Mouse (Mus musculus) midbrain, embryonic 10.5 days (tissue): ENCODE measurements around the gene Parp8. TPM values are rescaled to one million over a fixed set of nuclear protein-coding genes. Genes with fewer than 3 reads are reported as not detected.

Experiments used
- DNase-seq: peaks from one replicate; pipeline ENCODE4 v3.0.0-alpha.2; 2017; ENCODE audit warnings: low spot score
- H3K27ac ChIP-seq: fragments of 300-500 bp; sonication (generic); replicated peaks from 2 replicates; pipeline ENCODE4 v1.5.1; 2016; ENCODE audit warnings: mild to moderate bottlenecking
- H3K27me3 ChIP-seq: fragments of 300-500 bp; sonication (generic); 2 replicates; pipeline ENCODE4 v1.6.1; 2016; ENCODE audit warnings: low read depth, mild to moderate bottlenecking; ENCODE audit not compliant: poor library complexity, severe bottlenecking
- H3K36me3 ChIP-seq: fragments of 300-500 bp; sonication (generic); 2 replicates; pipeline ENCODE4 v1.6.1; 2016; ENCODE audit warnings: mild to moderate bottlenecking, moderate library complexity
- H3K4me1 ChIP-seq: fragments of 300-500 bp; sonication (generic); 2 replicates; pipeline ENCODE4 v1.6.1; 2016
- H3K4me3 ChIP-seq: fragments of 300-500 bp; sonication (generic); 2 replicates; pipeline ENCODE4 v1.5.1; 2016; ENCODE audit warnings: mild to moderate bottlenecking, moderate library complexity
- H3K9me3 ChIP-seq: fragments of 300-500 bp; sonication (generic); replicated peaks from 2 replicates; pipeline ENCODE4 v1.6.1; 2016; ENCODE audit warnings: mild to moderate bottlenecking
- WGBS: fragments of 180-500 bp; shearing (Covaris S2); methylation state at CpG from one replicate; pipeline ENCODE4 v1.1.7; 2016; 5-methylcytosine and 5-hydroxymethylcytosine counted together
- polyA plus RNA-seq: library from polyadenylated mRNA; unstranded; fragments of >200 nt; fragmentation: Nextera tagmentation; extraction: Ambion mirVana; gene quantifications from 2 replicates; pipeline ENCODE4 v1.2.1, GENCODE M21; 2016

The Parp8 gene
- polyA plus RNA-seq, 1 experiment from 2014 or later, result 9.4 TPM

DNA sequence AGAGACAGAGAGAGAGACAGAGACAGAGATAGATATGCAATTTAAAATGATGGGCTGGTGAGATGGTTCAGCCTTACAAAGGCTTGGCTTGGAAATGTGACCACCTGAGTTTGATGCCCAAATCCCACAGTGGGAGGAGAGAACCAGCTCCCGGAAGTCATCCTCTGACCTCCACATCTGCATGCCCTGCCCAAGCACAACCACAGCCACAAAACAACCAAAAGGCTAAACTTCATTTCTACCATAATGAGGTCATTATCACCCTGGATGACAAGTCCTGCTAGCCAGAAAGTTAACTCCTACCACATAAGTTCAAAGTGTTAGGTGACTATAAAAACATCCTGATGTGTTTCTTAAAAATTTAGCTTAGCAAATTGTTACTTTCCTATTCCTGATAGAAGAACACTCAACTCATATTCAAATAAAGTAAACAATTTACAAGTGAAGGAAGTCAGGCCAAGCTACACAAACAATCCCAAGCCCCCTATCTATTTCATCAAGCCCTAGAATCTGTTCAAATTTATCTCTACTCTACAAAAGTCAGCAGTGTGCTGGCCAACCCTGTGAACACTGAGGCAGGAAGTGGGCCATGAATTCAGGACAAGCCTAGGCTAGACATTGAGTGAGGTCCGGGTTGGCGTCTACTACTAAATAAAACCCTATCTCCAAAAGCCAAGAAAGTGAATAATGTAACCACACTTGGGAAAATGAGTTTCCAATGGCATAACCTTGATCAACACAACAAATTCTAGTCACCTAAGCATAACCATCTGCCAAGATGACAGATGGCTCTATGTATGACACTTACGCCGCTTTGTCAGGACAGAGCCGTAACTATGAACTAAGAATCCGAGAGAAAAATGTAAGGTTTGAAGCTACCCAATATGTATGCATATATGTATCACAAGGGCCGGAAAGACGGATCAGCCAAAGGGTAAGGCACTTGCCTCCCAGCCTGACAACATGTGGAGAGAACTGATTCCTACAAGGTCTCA lies 17.0 kb downstream of the Parp8 start:
- no peaks in the 10 kb centered on the region for H3K27me3 ChIP-seq
- H3K27ac ChIP-seq, result no peak overlapping the region
- no peak for DNase-seq
- H3K4me1 ChIP-seq, result peaks cover 3% of the 10 kb centered on the region; the same call in 1 of the 2 replicates
- peaks cover 3% of the 10 kb centered on the region; the same call in 1 of the 2 replicates for H3K9me3 ChIP-seq
- H3K4me3 ChIP-seq, result no peak overlapping the region
- peaks cover 3% of the 10 kb centered on the region for H3K36me3 ChIP-seq
- 94% methylated on average over 9 of the region's 9 CpGs for WGBS

DNA sequence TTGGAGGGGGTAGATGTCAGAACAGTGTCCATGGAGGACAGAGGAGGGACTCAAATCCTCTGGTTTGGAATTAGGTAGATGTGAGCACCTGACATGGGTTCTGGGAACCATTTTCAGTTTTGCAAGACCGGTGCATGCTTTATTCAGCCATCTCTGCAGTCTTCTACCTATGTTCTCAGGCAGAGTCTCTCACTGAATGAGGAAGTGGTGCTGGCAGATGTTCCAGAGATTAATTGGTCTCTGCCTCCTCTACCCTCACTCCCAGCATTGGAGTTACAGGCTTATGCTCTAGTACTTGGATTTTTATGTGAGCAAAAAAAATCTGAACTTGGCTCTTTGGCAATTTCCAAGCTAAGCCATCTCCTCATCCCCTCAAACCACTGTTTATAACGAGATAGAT lies 17.8 kb downstream of the Parp8 start:
- Histone ChIP-seq H3K4me1 (peaks cover 7% of the 10 kb centered on the region; the same call in 1 of the 2 replicates), H3K36me3 (peaks cover 2% of the 10 kb centered on the region), H3K4me3 (no peak overlapping the region), H3K27ac (no peak overlapping the region), H3K27me3 (no peaks in the 10 kb centered on the region), H3K9me3 (peaks cover 1% of the 10 kb centered on the region; the same call in 1 of the 2 replicates)
- WGBS, result 95% methylated on average over 2 of the region's 2 CpGs
- DNase-seq, result no peak

DNA sequence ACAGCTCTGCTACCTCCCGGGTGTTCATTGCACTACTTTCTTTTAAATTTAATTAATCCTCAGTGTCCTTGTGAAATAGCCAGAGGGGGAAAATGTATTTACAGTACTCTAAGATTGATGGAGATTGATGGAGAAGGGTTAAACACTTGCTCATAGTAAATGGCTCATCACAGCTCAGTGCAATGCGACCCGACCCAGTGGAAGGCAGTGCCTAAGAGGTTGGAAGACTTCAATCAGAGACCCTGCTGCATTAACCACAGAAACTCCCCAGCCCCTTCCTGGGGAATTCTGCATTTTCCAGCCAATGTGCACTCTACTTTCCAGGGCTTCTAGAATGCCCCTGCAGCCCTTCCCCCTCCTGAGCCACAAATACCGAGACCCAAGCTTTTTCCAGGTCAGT lies 18.7 kb downstream of the Parp8 start:
- 91% methylated on average over 4 of the region's 4 CpGs for WGBS
- Histone ChIP-seq H3K27ac (no peak overlapping the region), H3K9me3 (no peaks in the 10 kb centered on the region), H3K4me3 (no peak overlapping the region), H3K36me3 (no peaks in the 10 kb centered on the region), H3K4me1 (peaks cover 7% of the 10 kb centered on the region; the same call in 1 of the 2 replicates), H3K27me3 (no peaks in the 10 kb centered on the region)
- DNase-seq, result no peak

DNA sequence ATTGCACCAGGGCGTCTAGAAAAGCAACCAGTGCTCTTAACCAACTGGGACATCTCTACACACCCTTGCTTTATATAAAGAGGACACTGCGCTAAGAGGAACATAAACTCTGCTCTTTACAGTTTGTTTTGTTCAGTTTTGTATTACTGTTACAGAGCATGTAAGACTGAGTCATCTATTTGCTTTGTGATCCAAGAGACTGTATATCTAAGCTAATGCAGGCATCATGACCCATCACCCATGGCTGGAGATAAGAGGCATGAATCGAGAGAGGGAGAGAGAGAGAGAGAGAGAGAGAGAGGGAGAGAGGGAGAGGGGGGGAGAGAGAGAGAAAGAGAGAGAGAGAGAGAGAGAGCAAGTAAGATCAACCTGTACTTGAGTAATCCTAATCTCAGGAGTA lies 24.8 kb downstream of the Parp8 start:
- Histone ChIP-seq H3K27me3 (no peaks in the 10 kb centered on the region), H3K9me3 (no peaks in the 10 kb centered on the region), H3K27ac (no peak overlapping the region), H3K4me1 (peaks cover 7% of the 10 kb centered on the region; the same call in 1 of the 2 replicates), H3K36me3 (0 out of 2 replicates have a peak, but pooled peaks cover 3% of the 10 kb centered on the region), H3K4me3 (no peak overlapping the region)
- 91% methylated on average over 3 of the region's 3 CpGs for WGBS
- DNase-seq, result no peak

DNA sequence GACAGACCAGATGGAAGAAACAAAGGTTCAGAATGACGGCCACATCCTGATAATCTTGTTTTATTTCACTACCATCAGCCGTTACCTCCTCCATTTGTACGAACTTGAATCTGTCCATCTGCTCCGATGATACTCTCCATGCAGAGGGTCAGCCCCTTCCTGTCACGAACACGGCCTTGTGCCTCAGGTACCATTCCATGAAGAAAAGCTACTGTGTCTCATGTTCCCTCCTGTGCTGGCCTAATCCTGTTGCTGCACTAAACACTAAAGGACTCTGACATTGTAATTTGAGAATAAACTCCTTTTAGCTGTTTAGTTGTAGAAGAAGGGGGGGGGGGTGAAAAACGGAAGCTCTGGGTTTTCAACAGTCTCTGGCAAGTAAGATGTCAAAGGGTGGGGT lies 33.8 kb downstream of the Parp8 start:
- H3K36me3 ChIP-seq, result no peaks in the 10 kb centered on the region
- H3K27me3 ChIP-seq, result no peaks in the 10 kb centered on the region
- no peak overlapping the region for H3K27ac ChIP-seq
- H3K4me1 ChIP-seq, result 0 out of 2 replicates have a peak, but pooled peaks cover 5% of the 10 kb centered on the region
- no peaks in the 10 kb centered on the region for H3K9me3 ChIP-seq
- no peak for DNase-seq
- 88% methylated on average over 7 of the region's 7 CpGs for WGBS
- H3K4me3 ChIP-seq, result no peak overlapping the region

DNA sequence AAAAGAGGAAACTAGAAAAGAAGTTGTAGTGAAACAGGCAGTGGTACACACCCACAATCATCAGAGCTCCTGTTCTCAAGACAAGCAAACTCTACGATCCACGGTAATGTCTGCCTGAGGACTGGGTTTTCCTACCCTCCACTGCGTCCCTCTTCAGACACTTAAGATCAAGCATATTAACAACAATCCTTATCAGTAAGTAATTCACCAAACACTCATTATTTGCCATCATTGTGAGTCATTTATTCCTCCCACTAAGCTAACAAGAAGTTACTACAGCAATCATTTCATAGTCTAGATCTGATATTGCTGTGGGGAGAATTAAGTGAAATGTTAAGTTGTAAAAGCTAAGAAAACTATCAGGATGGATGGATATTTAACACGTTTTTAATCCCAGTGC lies 35.0 kb downstream of the Parp8 start:
- Histone ChIP-seq H3K27ac (no peak overlapping the region), H3K4me1 (0 out of 2 replicates have a peak, but pooled peaks cover 5% of the 10 kb centered on the region), H3K4me3 (no peak overlapping the region), H3K36me3 (no peaks in the 10 kb centered on the region), H3K27me3 (no peaks in the 10 kb centered on the region), H3K9me3 (no peaks in the 10 kb centered on the region)
- DNase-seq, result no peak
- 84% methylated on average over 4 of the region's 4 CpGs for WGBS

DNA sequence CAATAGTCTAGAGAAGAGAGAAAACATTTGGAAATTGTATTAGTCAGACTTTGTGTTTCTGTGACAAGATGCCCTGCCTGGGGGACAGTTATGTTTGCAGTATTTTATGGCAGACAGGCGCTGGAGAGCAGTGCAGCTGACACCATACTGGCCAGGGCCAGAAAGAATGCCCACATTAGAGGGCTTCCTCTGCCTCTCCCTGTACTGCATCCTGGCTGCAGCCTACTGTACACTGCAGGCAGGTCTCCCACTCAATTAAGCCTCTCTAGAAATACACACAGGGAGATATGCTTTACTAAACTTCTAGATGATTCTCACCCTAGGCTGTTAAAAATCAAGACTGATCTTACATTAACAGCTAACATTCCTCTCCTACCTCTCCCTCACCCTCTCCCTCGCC lies 36.6 kb downstream of the Parp8 start:
- no peak overlapping the region for H3K27ac ChIP-seq
- 79% methylated on average over 2 of the region's 2 CpGs for WGBS
- H3K4me1 ChIP-seq, result 0 out of 2 replicates have a peak, but pooled peaks cover 5% of the 10 kb centered on the region
- no peaks in the 10 kb centered on the region for H3K27me3 ChIP-seq
- H3K9me3 ChIP-seq, result no peaks in the 10 kb centered on the region
- no peaks in the 10 kb centered on the region for H3K36me3 ChIP-seq
- no peak overlapping the region for H3K4me3 ChIP-seq
- DNase-seq, result no peak

DNA sequence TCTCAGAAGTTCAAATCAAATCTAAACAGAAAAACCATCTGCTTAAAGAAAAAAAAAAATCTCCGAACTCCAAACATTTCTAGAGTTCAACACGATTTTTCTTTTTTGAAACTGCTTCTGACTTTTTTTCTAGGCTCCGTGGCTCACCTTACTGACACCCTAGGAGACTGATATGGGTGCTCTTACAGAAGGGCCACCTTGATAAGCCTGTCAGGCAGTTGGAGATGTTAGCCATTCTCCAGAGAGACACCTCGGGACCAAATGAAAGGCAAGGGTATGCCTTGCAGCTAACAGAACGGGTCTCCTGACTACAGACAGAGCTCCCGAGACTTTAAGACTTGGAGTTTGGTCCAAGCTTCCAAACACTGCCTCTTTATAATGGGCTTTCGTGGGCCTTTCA lies 37.1 kb downstream of the Parp8 start:
- no peak for DNase-seq
- Histone ChIP-seq H3K36me3 (no peaks in the 10 kb centered on the region), H3K9me3 (no peaks in the 10 kb centered on the region), H3K27ac (no peak overlapping the region), H3K4me3 (no peak overlapping the region), H3K27me3 (no peaks in the 10 kb centered on the region), H3K4me1 (0 out of 2 replicates have a peak, but pooled peaks cover 5% of the 10 kb centered on the region)
- WGBS, result 85% methylated on average over 7 of the region's 7 CpGs

DNA sequence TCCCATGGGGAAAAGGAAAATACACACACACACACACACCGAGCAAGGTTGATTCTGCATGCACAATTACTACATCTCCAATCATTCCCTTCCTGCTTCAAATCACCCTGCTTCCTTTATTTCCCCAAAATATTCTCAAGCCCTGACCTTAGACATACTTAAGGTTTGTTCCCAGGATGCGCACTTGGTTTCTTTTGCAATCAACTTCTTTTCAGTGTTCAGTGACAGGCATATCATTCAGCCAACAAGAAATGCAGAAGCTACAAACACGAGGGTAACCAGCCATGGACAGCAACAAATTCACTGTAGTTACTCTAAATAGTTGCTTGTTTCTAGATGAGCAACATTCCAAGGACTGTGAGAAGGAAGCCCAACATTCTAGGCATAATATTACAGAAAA lies 38.1 kb downstream of the Parp8 start:
- no peak for DNase-seq
- Histone ChIP-seq H3K27me3 (no peaks in the 10 kb centered on the region), H3K27ac (no peak overlapping the region), H3K4me1 (0 out of 2 replicates have a peak, but pooled peaks cover 5% of the 10 kb centered on the region), H3K36me3 (no peaks in the 10 kb centered on the region), H3K4me3 (no peak overlapping the region), H3K9me3 (no peaks in the 10 kb centered on the region)
- WGBS, result 85% methylated on average over 3 of the region's 3 CpGs

DNA sequence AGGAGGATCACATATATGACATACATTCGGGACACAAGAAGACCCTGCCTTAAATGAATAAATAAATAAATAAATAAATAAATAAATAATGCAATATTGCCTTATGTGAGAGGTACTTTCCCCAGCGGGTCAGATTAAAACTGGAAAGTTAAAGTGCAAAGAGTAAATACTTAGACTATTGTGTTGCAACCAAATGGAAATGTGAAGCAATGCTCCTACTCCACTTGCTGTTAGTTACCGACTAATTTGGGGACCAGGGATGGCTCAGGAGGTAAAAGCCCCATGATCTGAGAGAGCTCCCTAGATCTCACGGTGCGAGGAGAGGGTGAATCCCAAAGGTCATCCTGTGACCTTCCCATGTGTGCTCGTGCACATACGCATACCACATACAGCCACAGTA lies 38.7 kb downstream of the Parp8 start:
- Histone ChIP-seq H3K4me3 (no peak overlapping the region), H3K9me3 (no peaks in the 10 kb centered on the region), H3K27ac (no peak overlapping the region), H3K27me3 (no peaks in the 10 kb centered on the region), H3K4me1 (0 out of 2 replicates have a peak, but pooled peaks cover 5% of the 10 kb centered on the region), H3K36me3 (no peaks in the 10 kb centered on the region)
- no peak for DNase-seq
- 91% methylated on average over 7 of the region's 7 CpGs for WGBS

DNA sequence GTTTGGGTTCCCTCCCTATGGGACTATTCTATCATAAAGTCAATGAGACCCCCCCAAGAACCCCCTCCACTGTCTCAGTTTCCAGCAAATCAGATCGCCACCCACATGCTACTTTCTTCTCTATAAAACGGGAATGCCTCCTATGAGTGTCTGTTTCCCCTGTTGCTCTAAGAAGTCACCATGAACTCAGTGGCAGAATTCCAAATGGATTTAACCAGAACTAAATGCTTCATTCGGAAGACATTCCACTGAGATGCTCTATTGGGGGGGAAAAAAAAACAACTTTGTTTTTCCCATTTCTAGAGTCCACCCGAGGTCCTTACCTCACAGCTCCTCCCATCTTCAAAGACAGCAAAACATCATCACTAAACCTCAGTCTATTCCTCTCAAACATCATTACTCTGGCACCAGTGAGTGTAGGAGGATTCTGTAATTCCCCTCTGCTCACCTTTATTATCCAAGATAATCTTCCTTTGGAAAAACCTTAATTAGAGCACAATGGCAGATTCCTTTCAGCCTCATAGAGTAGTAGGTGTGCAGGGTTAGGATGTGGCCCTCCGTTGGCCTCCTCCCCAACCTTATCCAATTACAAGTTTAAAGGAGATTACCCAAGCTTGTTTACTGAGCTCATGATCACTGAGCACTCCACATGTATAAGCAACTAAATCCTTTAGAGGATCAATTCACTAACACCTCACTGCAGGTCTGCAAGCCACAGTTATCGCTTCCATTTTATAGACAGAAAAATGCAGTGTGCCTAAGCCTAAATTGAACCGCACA lies 51.1 kb downstream of the Parp8 start:
- Histone ChIP-seq H3K27me3 (no peaks in the 10 kb centered on the region), H3K36me3 (no peaks in the 10 kb centered on the region), H3K27ac (no peak overlapping the region), H3K4me3 (no peak overlapping the region), H3K9me3 (no peaks in the 10 kb centered on the region), H3K4me1 (no peaks in the 10 kb centered on the region)
- no peak for DNase-seq
- WGBS, result 67% methylated on average over 7 of the region's 7 CpGs

DNA sequence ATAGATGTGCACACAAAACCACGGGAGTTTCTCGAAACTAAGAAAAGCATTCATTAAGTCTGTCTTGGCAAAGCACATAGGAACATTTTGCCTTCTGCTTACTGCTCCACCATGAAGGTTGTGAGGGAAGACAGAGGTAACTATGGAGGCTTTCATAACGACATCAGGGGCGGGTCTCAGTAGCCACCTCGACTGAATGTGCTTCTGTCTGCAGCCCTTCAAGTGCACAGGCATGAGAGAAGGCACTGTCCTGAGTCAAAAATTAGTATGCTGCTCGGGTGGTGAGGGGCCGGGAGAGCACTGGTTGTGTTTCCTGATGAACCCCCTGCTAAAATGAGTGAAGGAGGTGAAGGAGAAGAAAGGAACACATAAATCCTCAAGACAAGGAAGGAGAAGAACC lies 51.8 kb downstream of the Parp8 start:
- H3K27me3 ChIP-seq, result no peaks in the 10 kb centered on the region
- no peak overlapping the region for H3K27ac ChIP-seq
- DNase-seq, result no peak
- no peaks in the 10 kb centered on the region for H3K4me1 ChIP-seq
- H3K36me3 ChIP-seq, result no peaks in the 10 kb centered on the region
- 89% methylated on average over 7 of the region's 7 CpGs for WGBS
- H3K9me3 ChIP-seq, result no peaks in the 10 kb centered on the region
- H3K4me3 ChIP-seq, result no peak overlapping the region
